Mouse (Mus musculus) heart, embryonic 10.5 days (tissue): ENCODE data around the gene Mctp1. TPM values are rescaled to one million over a fixed set of nuclear protein-coding genes. Genes with fewer than 3 reads are reported as not detected.
"Not testable (repeated sequence)": the region's sequence is repeated elsewhere in the genome, so short reads cannot be mapped to it uniquely, and the experiment has no call there.

ENCODE experiments used
- DNase-seq: peaks from one replicate; pipeline ENCODE4 v3.0.0-alpha.2; 2017; ENCODE audit warnings: low spot score
- H3K27ac ChIP-seq: fragments of 300-500 bp; sonication (generic); 2 replicates; pipeline ENCODE4 v1.5.1; 2016; ENCODE audit warnings: mild to moderate bottlenecking
- H3K27me3 ChIP-seq: fragments of 300-500 bp; sonication (generic); 2 replicates; pipeline ENCODE4 v1.6.1; 2016; ENCODE audit warnings: mild to moderate bottlenecking; ENCODE audit not compliant: poor library complexity, insufficient read depth, severe bottlenecking
- H3K36me3 ChIP-seq: fragments of 300-500 bp; sonication (generic); 2 replicates; pipeline ENCODE4 v1.6.1; 2016; ENCODE audit warnings: mild to moderate bottlenecking, moderate library complexity
- H3K4me1 ChIP-seq: fragments of 300-500 bp; sonication (generic); 2 replicates; pipeline ENCODE4 v1.6.1; 2016; ENCODE audit warnings: mild to moderate bottlenecking
- H3K4me3 ChIP-seq: fragments of 300-500 bp; sonication (generic); 2 replicates; pipeline ENCODE4 v1.5.1; 2016; ENCODE audit warnings: mild to moderate bottlenecking, moderate library complexity
- H3K9me3 ChIP-seq: fragments of 300-500 bp; sonication (generic); 2 replicates; pipeline ENCODE4 v1.6.1; 2016; ENCODE audit warnings: mild to moderate bottlenecking, moderate library complexity
- WGBS: fragments of 180-500 bp; shearing (Covaris S2); methylation state at CpG from one replicate; pipeline ENCODE4 v1.1.7; 2016; 5-methylcytosine and 5-hydroxymethylcytosine counted together
- polyA plus RNA-seq: library from polyadenylated mRNA; unstranded; fragments of >200 nt; fragmentation: Nextera tagmentation; extraction: Ambion mirVana; gene quantifications from 2 replicates; pipeline ENCODE4 v1.2.1, GENCODE M21; 2016

Mctp1 gene
- polyA plus RNA-seq, 1 experiment from 2014 or later = 0.55 TPM

DNA sequence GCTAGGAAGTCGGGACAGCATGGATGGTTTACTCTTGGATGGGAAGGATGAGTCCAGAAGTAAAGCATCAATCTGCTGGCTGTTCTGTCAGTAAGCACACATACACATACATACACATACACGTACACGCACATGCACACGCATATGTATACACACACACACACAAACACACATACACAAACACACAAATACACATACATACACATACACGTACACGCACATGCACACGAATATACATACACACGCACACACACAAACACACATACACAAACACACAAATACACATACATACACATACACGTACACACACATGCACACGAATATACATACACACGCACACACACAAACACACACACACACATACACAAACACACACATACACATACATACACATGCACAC lies 206.4 kb downstream of the Mctp1 start:
- 84% methylated on average over 11 of the region's 11 CpGs for WGBS
- not testable (repeated sequence) for H3K27ac ChIP-seq

DNA sequence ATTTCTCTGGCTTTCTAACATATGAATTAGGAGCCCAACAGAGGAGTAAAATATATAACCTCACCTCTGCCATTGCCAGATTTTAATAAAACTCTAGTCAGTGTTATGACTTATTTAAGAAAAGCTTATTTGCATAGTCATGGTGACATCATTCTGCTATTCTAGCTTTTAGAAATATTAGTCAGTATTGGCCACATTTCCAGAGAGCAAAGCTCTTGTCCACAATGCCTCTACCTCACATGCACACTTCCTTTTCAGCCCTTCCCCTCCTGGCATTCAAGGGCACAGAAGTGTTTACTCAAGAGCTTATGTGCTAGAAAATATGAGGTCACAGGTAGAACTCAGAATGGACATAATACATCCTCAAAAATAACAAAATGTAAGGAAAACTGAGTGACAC lies 206.9 kb downstream of the Mctp1 start:
- H3K9me3 ChIP-seq = no peaks in the 10 kb centered on the region
- no peaks in the 10 kb centered on the region for H3K27me3 ChIP-seq
- H3K36me3 ChIP-seq = no peaks in the 10 kb centered on the region
- DNase-seq = no peak
- no peak overlapping the region for H3K4me3 ChIP-seq
- H3K4me1 ChIP-seq = no peaks in the 10 kb centered on the region
- no peak overlapping the region for H3K27ac ChIP-seq

More for the DNA sequence above, 206.4 kb downstream of the Mctp1 start:
- H3K4me1 ChIP-seq, DNase-seq, H3K9me3 ChIP-seq, H3K36me3 ChIP-seq, H3K4me3 ChIP-seq, H3K27me3 ChIP-seq: not testable (repeated sequence)

DNA sequence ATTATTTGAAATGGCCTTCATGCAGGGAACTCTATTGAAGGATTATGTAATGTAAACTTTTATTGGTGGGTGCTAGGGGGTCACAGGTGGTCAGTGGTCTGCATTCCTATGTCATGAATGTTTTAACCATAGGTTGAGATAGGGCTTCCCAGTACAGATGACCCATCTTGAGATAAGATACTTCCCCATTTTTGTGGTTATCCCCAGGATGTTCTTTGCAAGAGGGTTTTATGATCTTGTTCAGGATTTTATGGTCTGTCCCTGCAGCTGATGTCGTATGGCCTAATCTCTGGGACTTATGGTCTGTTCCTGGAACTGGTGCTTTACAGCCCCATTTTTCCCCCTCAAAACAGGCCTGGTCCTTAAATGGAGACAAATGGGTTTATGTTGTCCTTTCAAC lies 207.4 kb downstream of the Mctp1 start:
- H3K27ac ChIP-seq = no peak overlapping the region
- no peaks in the 10 kb centered on the region for H3K36me3 ChIP-seq
- no peak for DNase-seq
- H3K9me3 ChIP-seq = no peaks in the 10 kb centered on the region
- 70% methylated on average over 1 of the region's 1 CpGs for WGBS
- no peaks in the 10 kb centered on the region for H3K27me3 ChIP-seq
- H3K4me1 ChIP-seq = no peaks in the 10 kb centered on the region
- no peak overlapping the region for H3K4me3 ChIP-seq

DNA sequence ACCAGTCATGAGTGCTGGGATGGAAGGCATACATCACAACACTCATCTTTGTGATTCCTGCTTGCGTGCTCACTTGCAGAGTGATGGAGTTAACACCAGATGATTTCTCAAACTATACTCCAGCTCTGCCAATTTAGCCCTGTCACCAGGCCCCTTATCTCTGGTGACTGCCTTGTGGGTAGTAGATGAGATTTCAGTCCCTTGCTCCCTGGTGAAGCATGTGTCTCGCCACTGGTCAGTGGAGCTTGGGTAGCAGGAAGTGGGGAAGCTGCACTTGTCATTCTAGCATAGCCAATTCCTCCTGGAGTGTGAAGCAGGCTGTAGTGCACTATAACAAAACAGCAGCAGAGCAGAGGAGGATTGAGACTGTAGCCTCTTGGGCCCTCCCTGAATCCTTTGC lies 208.6 kb downstream of the Mctp1 start:
- Histone ChIP-seq H3K4me3 (no peak overlapping the region), H3K9me3 (no peaks in the 10 kb centered on the region), H3K27me3 (no peaks in the 10 kb centered on the region), H3K4me1 (no peaks in the 10 kb centered on the region), H3K27ac (no peak overlapping the region), H3K36me3 (no peaks in the 10 kb centered on the region)
- WGBS = 75% methylated on average over 2 of the region's 2 CpGs
- no peak for DNase-seq

DNA sequence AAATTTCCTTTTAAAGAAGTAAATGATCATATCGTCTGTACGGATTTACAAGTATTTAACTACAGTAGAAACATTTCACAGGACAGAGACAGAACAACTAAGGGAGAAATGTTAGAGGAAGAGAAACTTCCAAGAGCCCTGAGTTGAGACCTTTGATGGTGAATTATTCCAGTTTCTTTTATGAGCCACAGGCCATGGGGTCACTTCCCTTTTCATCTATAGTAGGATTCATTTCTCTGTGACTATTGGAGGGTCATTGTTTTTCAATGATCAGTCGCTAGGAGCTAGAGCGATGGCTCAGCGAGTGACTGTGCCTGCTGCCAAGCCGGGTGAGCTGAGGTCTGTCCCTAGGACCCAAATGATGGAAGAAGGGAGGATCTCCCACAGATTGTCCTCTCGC lies 212.7 kb downstream of the Mctp1 start:
- Histone ChIP-seq H3K4me1 (no peaks in the 10 kb centered on the region), H3K27me3 (no peaks in the 10 kb centered on the region), H3K4me3 (no peak overlapping the region), H3K27ac (no peak overlapping the region), H3K9me3 (no peaks in the 10 kb centered on the region), H3K36me3 (no peaks in the 10 kb centered on the region)
- WGBS = 86% methylated on average over 7 of the region's 7 CpGs
- no peak for DNase-seq

DNA sequence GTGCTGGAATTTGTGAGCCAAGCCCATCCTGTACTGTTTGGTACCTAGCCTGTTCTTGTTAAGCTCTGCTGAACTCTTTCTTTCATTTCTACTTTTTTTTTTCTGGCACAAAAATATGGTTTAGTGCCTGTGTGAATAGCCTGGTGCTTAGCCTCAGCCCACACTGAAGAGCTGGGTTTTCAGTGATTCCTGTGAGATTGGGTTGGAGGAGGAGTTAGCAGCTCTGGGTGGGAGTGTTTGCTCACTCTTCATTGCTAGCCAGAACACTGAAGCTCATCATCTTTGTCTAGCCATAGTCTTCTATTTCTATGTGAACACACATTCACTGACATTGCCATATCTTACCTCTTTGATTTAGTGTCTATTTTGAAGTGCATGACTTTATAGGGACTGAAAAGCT lies 225.1 kb downstream of the Mctp1 start:
- H3K27ac ChIP-seq = no peak overlapping the region
- no peaks in the 10 kb centered on the region for H3K36me3 ChIP-seq
- no peaks in the 10 kb centered on the region for H3K27me3 ChIP-seq
- DNase-seq = no peak
- H3K9me3 ChIP-seq = no peaks in the 10 kb centered on the region
- no peaks in the 10 kb centered on the region for H3K4me1 ChIP-seq
- no peak overlapping the region for H3K4me3 ChIP-seq

DNA sequence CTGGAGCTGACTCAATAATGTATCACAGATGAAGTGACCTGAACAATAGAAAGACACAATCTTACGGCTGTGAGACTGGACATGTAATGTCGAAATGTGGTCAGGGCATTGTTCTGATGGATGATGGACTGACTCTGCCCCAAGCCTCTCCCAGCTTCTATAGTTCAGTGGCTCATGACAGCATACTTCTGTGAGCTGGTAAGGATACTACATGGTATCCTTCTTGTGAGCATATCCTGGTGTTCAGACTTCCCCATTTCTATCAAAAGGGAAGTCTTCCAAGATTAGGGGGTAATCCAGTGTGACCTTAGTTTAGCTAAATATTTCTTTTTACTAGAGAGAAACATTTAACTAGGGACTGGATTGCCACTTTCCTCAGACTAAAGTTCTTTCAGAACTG lies 227.2 kb downstream of the Mctp1 start:
- DNase-seq = no peak
- Histone ChIP-seq H3K27ac (no peak overlapping the region), H3K27me3 (no peaks in the 10 kb centered on the region), H3K36me3 (no peaks in the 10 kb centered on the region), H3K4me3 (no peak overlapping the region), H3K9me3 (no peaks in the 10 kb centered on the region), H3K4me1 (no peaks in the 10 kb centered on the region)
- WGBS = 91% methylated on average over 2 of the region's 2 CpGs

DNA sequence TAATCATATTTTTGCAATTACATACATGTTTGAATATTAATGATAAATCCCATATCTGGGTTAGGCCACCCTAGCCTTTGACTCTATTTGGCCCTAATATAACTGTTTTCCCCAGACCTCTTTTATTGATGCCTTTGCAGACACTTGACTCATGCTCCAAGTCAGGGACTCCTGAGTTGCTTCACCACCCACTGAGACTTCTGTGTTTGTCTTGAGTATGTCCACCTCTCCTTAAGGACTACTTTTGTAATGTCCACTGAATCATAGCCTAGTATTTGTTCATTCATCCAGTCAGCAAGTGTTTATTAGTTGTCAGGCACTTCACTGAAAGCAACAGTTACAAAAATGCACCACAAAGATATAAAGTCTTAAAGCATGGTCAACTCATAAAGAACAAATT lies 235.8 kb downstream of the Mctp1 start:
- Histone ChIP-seq H3K27me3 (no peaks in the 10 kb centered on the region), H3K36me3 (no peaks in the 10 kb centered on the region), H3K27ac (no peak overlapping the region), H3K4me3 (no peak overlapping the region), H3K4me1 (no peaks in the 10 kb centered on the region), H3K9me3 (no peaks in the 10 kb centered on the region)
- no peak for DNase-seq

DNA sequence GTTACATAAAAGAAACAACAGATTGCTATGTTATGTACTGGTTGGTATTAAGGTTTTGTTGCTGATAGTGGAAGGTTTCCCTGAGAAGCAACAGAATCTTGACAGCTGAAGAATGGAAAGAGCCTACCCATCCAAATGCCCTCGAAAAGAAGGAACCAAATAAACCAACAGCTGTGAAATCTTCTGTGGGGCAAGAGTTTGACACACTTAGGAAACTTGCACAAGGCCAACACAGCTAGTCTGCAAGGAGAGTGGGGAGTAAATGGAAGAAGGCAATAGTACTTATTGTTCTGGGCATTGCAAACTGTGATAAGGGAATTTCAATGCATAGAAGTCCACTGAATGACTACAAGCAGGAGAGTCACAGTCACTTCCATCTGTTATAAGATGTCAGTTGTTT lies 236.2 kb downstream of the Mctp1 start:
- H3K4me1 ChIP-seq = no peaks in the 10 kb centered on the region
- no peaks in the 10 kb centered on the region for H3K9me3 ChIP-seq
- DNase-seq = no peak
- no peak overlapping the region for H3K27ac ChIP-seq
- no peak overlapping the region for H3K4me3 ChIP-seq
- H3K27me3 ChIP-seq = no peaks in the 10 kb centered on the region
- WGBS = 68% methylated on average over 1 of the region's 1 CpGs
- no peaks in the 10 kb centered on the region for H3K36me3 ChIP-seq

DNA sequence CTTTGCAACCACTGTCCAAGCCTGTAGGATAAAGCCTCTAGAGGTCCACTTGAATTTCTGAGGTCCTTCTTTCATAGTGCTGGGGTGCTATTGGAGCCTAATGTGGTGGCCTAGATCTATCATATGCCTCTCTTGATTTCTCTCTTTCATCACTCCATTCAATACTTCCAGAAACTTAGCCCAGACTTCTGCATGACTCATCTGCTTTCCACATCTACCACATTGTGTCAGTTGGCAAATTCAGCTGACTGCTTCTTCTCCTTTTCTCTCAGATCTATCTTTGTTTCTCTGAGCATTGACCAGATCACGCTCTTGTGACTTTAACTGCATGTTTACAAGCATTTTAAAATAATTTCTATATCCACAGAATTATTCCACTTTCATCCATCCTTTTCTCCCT lies 249.4 kb downstream of the Mctp1 start:
- Histone ChIP-seq H3K36me3 (no peaks in the 10 kb centered on the region), H3K27ac (no peak overlapping the region), H3K4me3 (no peak overlapping the region), H3K27me3 (no peaks in the 10 kb centered on the region), H3K9me3 (no peaks in the 10 kb centered on the region), H3K4me1 (no peaks in the 10 kb centered on the region)
- no peak for DNase-seq
- WGBS = 84% methylated on average over 1 of the region's 1 CpGs

DNA sequence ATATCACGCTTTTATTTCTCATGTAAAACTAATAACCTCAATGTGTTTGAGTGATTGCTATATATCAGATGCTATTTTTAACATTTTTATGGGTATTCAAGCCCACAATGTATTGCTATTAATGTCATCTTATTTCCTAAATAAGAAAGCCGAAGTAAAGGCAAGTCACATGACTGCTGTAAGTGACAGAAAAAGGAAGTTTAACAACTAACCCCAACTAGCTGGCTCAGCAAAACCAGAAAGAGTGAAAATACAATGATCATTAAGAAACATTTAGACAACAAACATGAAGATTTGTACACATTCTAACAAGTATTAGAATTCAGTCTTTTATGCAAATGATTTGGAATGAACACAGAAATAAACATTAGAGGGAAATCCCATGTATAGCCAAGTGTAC lies 253.9 kb downstream of the Mctp1 start:
- Histone ChIP-seq H3K4me3 (no peak overlapping the region), H3K27ac (no peak overlapping the region), H3K27me3 (no peaks in the 10 kb centered on the region), H3K36me3 (no peaks in the 10 kb centered on the region), H3K9me3 (no peaks in the 10 kb centered on the region), H3K4me1 (no peaks in the 10 kb centered on the region)
- WGBS = 79% methylated on average over 2 of the region's 2 CpGs
- no peak for DNase-seq

DNA sequence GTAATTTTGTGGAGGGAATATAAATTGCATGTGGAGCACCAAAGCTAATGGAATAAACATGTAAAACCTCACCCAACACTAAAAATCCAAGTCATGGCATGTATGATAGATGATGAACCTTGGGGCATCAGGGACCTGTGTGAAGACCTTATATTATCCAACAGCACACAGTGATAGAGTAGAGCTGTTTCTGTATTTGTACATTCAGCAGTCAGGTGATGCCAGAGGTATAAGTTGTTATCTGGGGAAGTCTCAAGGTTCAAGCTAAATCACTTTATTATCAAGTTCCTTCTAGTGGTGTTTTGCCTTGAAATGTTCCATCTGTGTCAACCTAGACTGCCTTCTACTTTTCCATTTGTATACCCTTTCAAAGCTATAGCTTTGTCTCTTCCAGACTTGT lies 275.2 kb downstream of the Mctp1 start:
- Histone ChIP-seq H3K4me1 (no peaks in the 10 kb centered on the region), H3K27ac (no peak overlapping the region), H3K27me3 (no peaks in the 10 kb centered on the region), H3K9me3 (no peaks in the 10 kb centered on the region), H3K36me3 (no peaks in the 10 kb centered on the region), H3K4me3 (no peak overlapping the region)
- DNase-seq = no peak

DNA sequence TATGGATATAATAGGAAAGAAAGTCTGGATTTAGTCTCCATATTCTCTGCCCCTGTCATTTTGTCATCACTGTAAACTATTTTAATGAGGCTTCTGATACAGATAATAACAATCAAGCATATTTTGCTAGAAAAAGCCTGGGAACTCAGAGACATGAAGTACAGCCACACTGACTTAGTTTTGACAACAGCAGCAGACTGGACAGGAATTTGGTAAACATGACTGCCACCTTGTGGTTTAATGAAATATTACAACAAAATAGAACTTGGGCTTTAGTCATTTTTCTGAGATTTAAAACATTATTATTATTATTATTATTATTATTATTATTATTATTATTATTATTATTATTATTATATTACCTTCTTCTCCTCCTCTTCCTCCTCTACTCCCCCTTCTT lies 297.0 kb downstream of the Mctp1 start:
- Histone ChIP-seq H3K27me3 (no peaks in the 10 kb centered on the region), H3K4me3 (no peak overlapping the region), H3K36me3 (no peaks in the 10 kb centered on the region), H3K27ac (no peak overlapping the region), H3K9me3 (no peaks in the 10 kb centered on the region), H3K4me1 (no peaks in the 10 kb centered on the region)
- no peak for DNase-seq

DNA sequence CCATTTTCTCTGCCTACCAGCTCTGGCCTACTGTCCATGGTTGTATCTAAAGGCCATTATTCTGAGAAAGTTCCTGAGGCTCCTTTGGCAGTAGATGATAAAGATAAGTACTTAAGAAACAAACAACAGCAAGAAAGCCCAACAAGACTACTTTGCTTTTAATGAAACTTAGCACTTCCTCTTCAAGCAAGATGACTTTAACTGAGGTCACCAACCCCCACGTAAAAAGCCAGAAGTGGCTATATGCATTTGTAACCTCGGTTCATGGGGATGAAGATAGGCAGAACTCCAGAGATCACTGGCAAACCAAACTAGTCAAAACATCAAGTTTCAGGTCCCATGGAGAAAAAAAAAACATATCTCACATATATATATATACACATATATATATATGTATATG lies 305.0 kb downstream of the Mctp1 start:
- H3K27ac ChIP-seq = no peak overlapping the region
- H3K4me1 ChIP-seq = no peaks in the 10 kb centered on the region

DNA sequence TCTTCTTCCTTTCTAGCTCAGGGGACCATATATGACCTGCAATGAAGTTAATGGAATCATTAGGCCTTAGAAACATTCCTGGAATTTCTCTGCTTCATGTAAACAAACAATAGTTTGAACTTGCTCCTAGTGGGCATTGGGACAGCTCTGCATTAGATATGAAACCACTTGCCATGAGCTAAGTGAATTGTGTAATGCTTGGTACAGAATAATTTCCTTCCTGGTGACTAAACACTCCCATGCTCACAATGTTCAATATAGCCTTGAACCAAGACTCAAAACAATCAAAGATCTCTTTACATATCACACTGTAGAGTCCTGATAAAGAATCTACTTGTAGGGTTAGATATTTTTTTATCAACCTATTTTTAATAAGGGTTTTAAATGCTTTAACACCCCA lies 305.8 kb downstream of the Mctp1 start:
- no peak for DNase-seq
- no peaks in the 10 kb centered on the region for H3K27me3 ChIP-seq
- no peaks in the 10 kb centered on the region for H3K36me3 ChIP-seq
- H3K9me3 ChIP-seq = no peaks in the 10 kb centered on the region
- H3K27ac ChIP-seq = no peak overlapping the region
- no peaks in the 10 kb centered on the region for H3K4me1 ChIP-seq
- H3K4me3 ChIP-seq = no peak overlapping the region

More for the DNA sequence above, 305.0 kb downstream of the Mctp1 start:
- Histone ChIP-seq H3K36me3 (no peaks in the 10 kb centered on the region), H3K4me3 (no peak overlapping the region), H3K27me3 (no peaks in the 10 kb centered on the region), H3K9me3 (no peaks in the 10 kb centered on the region)
- no peak for DNase-seq
- 82% methylated on average over 2 of the region's 2 CpGs for WGBS
